Mouse (Mus musculus): Measurements from ENCODE around the gene Xcr1.

The Xcr1 gene

GRCm38 (mm10) chr9:123814326-123814725 lies 47.5 kb downstream of the Xcr1 start:
- DNase-seq: no peak

GRCm38 (mm10) chr9:123811831-123812230 lies 50.0 kb downstream of the Xcr1 start:
- DNase-seq: no peak

- no peak for DNase-seq
Observed at GRCm38 (mm10) chr9:123808583-123808982, 53.2 kb downstream of the Xcr1 start.

- DNase-seq: no peak
Observed at GRCm38 (mm10) chr9:123806267-123806666, 55.6 kb downstream of the Xcr1 start, which contains the start of gene Cxcr6. Gene Cxcr6 (plus strand): TSS chr9:123806475.

- DNase-seq: no peak
Observed at GRCm38 (mm10) chr9:123805241-123805640, 56.6 kb downstream of the Xcr1 start.

- DNase-seq: no peak
Observed at GRCm38 (mm10) chr9:123802896-123803295, 58.9 kb downstream of the Xcr1 start.

GRCm38 (mm10) chr9:123802421-123802820 lies 59.4 kb downstream of the Xcr1 start:
- DNase-seq: no peak
